In the genomic region with DNA sequence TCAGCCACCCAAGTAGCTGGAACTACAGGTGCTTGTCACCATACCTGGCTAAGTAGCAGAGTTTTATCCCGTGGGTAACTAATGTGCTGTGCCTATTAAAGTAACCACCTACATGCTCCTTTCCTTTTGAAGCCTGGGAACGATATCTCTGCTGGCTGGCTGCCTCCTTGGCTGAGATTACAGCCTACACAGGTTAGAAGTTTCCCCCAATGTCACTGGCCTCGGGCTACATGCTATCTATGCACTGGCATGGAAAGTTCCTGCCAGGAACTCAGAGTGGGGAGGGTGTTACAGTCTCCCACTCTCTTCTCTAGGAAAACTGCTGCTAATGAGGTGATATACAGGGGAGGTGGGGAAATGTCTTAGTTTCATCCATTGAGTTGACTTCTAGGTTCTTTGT, we compare ENCODE assay signal across 23 mouse cellular contexts. TPM values are rescaled to one million over a fixed set of nuclear protein-coding genes. Genes with fewer than 3 reads are reported as not detected.
A peak's percentile ranks its signal among the peaks of the same experiment; 100 is the strongest.
DNase-seq lines count a peak whose midpoint lies in the region; ATAC-seq and TF ChIP-seq lines count a peak whose summit lies in the region.
"Had no signal": no experiment of that assay in that cellular context is flagged by ENCODE, and none has a peak within 500 bp of the region (broad histone marks: within the 10 kb centered on the region; RNA-seq: fewer than 3 reads in every experiment).

No protein-coding gene starts in this region.

- no peaks in the 10 kb centered on the region for H3K9me3 ChIP-seq in heart, embryonic 15.5 days (replicated peaks)
- H3K9me3 ChIP-seq: embryonic facial prominence, embryonic 10.5 days; hindbrain, embryonic 15.5 days had no signal

- H3K4me1 ChIP-seq in heart, embryonic 15.5 days (replicated peaks), result no peaks in the 10 kb centered on the region
- H3K4me1 ChIP-seq: embryonic facial prominence, embryonic 10.5 days; hindbrain, embryonic 15.5 days had no signal

- no peak for ATAC-seq in heart, embryonic 15.5 days (replicated peaks; ENCODE audit: insufficient number of reproducible peaks, insufficient read depth, low FRiP score, low read depth)
- ATAC-seq: forebrain, embryonic 14.5 days; intestine, embryonic 16.5 days had no signal

- intact Hi-C loops in gastrocnemius, adult 2 months (cut with DNase I), result no loop called here
- intact Hi-C loops in gastrocnemius, postnatal 14 days (cut with DNase I; ENCODE audit: low total_unique reads), result no loop called here

- H3K27me3 ChIP-seq in heart, embryonic 15.5 days, result no peaks in the 10 kb centered on the region
- H3K27me3 ChIP-seq: hindbrain, embryonic 15.5 days had no signal

- no peak overlapping the region for H3K27ac ChIP-seq in gastrocnemius, adult 2 months
- 0 out of 2 replicates have a peak overlapping the region, but pooled peaks have one; percentile 16 for H3K27ac ChIP-seq in heart, embryonic 15.5 days
- H3K27ac ChIP-seq: embryonic facial prominence, embryonic 10.5 days; hindbrain, embryonic 15.5 days had no signal

- 28% methylated on average over 3 of the region's 3 CpGs for WGBS in heart, embryonic 15.5 days

- H3K36me3 ChIP-seq in heart, embryonic 15.5 days, result no peaks in the 10 kb centered on the region
- H3K36me3 ChIP-seq: embryonic facial prominence, embryonic 10.5 days; hindbrain, embryonic 15.5 days had no signal

- DNase-seq in gastrocnemius, adult 2 months, result peak; percentile 32
- DNase-seq in gastrocnemius, postnatal 14 days, result no peak
- DNase-seq in heart, adult 8-10 months (ENCODE audit: low spot score), result no peak
- DNase-seq in urinary bladder, postnatal 14 days (ENCODE audit: low spot score), result peak; percentile 3
- no peak for DNase-seq in urinary bladder, postnatal 25 days (ENCODE audit: low spot score)
- DNase-seq in cerebellum, postnatal 10 days, result no peak
- DNase-seq: adrenal gland, postnatal 10 days; cerebellum, adult 11-12 months; cerebellum, adult 9-10 months; gastrocnemius, postnatal 25 days; kidney, adult 2 months had no signal

- no peak overlapping the region for H3K4me3 ChIP-seq in gastrocnemius, adult 2 months
- no peak overlapping the region for H3K4me3 ChIP-seq in heart, embryonic 15.5 days
- H3K4me3 ChIP-seq: embryonic facial prominence, embryonic 10.5 days; hindbrain, embryonic 15.5 days had no signal

- no peak overlapping the region for H3K9ac ChIP-seq in heart, embryonic 15.5 days
- H3K9ac ChIP-seq: hindbrain, embryonic 15.5 days had no signal

- TF ChIP-seq CTCF in gastrocnemius, adult 2 months (IDR thresholded peaks at IDR 0.05), result no peak

- H3K4me2 ChIP-seq in heart, embryonic 15.5 days, result no peak overlapping the region
- H3K4me2 ChIP-seq: hindbrain, embryonic 15.5 days had no signal

RNA-seq across cellular contexts. Expression of a gene that starts 18.5 kb away (rescaled TPM):
- total RNA-seq in gastrocnemius, adult 2 months (2021), result not detected
- total RNA-seq in gastrocnemius, postnatal 14 days (2021), result not detected
- not detected in 2 replicates for polyA plus RNA-seq in heart, embryonic 15.5 days (2015; fragmentation: Nextera tagmentation; extraction: Ambion mirVana)
- not detected for total RNA-seq in heart, adult 8-10 months (2022)
- total RNA-seq: adrenal gland, postnatal 10 days; adrenal gland, postnatal 4 days; gastrocnemius, postnatal 25 days; granulocyte monocyte progenitor cell, adult 5-6 weeks; heart, postnatal 10 days; MEL had no signal
- polyA plus RNA-seq: embryonic facial prominence, embryonic 10.5 days; embryonic facial prominence, embryonic 14.5 days; forebrain, embryonic 14.5 days; hindbrain, embryonic 11.5 days; hindbrain, embryonic 15.5 days; intestine, embryonic 16.5 days; kidney, adult 2 months had no signal

RNA-seq across cellular contexts. Expression of a gene that starts 26.4 kb away (rescaled TPM):
- 10 to 100 TPM; 29.0 to 29.3 TPM for total RNA-seq in gastrocnemius, adult 2 months (2021)
- total RNA-seq in gastrocnemius, postnatal 14 days (2021), result 10 to 100 TPM; 25.6 to 30.4 TPM
- 10.5 and 12.0 TPM in 2 replicates for polyA plus RNA-seq in heart, embryonic 15.5 days (2015; fragmentation: Nextera tagmentation; extraction: Ambion mirVana)
- 10 to 100 TPM; 25.3 to 36.9 (median 31.0) TPM for total RNA-seq in heart, adult 8-10 months (2022)

RNA-seq across cellular contexts. Expression of a gene that starts 58.9 kb away (rescaled TPM):
- not detected for total RNA-seq in gastrocnemius, adult 2 months (2021)
- not detected for total RNA-seq in gastrocnemius, postnatal 14 days (2021)
- not detected in 2 replicates for polyA plus RNA-seq in heart, embryonic 15.5 days (2015; fragmentation: Nextera tagmentation; extraction: Ambion mirVana)
- not detected for total RNA-seq in heart, adult 8-10 months (2022)
- total RNA-seq: adrenal gland, postnatal 10 days; adrenal gland, postnatal 4 days; gastrocnemius, postnatal 25 days; granulocyte monocyte progenitor cell, adult 5-6 weeks; heart, postnatal 10 days; MEL had no signal
- polyA plus RNA-seq: C2C12; embryonic facial prominence, embryonic 10.5 days; embryonic facial prominence, embryonic 14.5 days; forebrain, embryonic 14.5 days; hindbrain, embryonic 11.5 days; hindbrain, embryonic 15.5 days; intestine, embryonic 16.5 days; kidney, adult 2 months had no signal

Comparison
In these comparisons a context has a peak if more than half of its experiments do, and no peak if none do; other contexts are left out.
1. DNase-seq: peak in gastrocnemius, adult 2 months (single experiment) and urinary bladder, postnatal 14 days (single experiment); none in gastrocnemius, postnatal 14 days (single experiment), heart, adult 8-10 months (single experiment), urinary bladder, postnatal 25 days (single experiment) and cerebellum, postnatal 10 days (0 of 2).